Mouse (Mus musculus): Measurements from ENCODE around the gene Gtpbp3.

Gtpbp3 gene

DNA sequence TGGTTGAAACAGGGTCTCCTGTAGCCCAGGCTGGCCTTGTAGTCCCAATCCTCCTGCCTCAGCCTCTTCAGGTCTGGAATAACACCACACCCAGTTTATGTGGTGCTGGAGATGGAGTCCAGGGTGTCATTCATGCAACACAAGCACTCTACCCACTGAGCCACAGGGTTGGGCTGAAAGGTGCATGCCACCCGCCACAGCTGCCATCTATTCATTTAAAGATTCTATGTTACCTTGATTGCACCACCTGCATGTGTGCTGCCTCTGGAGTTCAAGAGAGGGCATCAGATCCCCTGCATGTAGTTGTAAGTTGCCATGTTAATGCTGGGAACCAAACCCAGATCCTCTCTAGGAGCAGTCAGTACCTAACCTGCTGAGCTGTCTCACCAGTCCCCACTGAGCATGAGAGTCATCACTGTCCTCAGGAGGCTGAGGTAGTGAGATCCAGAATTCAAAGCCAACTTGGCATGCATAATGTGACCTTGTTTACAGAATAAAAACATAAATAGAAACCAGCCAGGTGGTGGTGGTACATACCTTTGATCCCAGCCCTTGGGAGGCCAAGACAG is 9.3 kb downstream of the Gtpbp3 start:
- DNase-seq (ENCODE audit: low read depth in 2 of 2, low spot score in 2 of 2), result no peak

DNA sequence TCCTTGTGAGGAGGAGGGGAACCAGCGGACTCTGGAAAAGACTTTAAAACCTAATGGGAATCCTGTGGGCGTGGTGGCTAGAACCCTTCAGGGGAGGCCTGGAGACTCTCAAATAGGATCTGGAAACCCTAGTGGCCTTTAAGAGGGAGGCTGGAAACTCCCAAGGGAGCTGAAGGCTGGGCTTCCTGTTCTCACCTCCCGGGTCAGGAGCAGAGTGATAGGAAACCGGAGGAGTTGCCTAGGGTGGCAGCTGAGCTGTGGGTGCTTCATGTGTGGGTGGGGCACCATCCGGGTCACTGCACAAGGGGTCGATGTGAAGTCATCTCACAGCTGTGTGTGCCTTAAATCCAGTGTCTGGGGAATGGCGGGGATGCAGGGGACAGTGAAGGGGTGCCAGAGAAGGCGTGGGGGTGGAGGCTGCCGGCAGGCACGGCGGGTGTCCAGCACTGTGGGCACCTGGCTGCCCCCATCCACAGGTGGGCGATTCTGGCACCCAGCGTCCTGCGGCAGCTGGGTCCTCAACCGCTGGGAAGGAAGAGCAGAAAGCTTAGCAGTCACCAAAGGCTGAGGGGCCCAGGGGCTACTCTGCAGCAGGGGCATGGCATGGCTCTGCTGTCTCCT is 10.1 kb downstream of the Gtpbp3 start:
- DNase-seq (ENCODE audit: low read depth in 2 of 2, low spot score in 2 of 2), result no peak

DNA sequence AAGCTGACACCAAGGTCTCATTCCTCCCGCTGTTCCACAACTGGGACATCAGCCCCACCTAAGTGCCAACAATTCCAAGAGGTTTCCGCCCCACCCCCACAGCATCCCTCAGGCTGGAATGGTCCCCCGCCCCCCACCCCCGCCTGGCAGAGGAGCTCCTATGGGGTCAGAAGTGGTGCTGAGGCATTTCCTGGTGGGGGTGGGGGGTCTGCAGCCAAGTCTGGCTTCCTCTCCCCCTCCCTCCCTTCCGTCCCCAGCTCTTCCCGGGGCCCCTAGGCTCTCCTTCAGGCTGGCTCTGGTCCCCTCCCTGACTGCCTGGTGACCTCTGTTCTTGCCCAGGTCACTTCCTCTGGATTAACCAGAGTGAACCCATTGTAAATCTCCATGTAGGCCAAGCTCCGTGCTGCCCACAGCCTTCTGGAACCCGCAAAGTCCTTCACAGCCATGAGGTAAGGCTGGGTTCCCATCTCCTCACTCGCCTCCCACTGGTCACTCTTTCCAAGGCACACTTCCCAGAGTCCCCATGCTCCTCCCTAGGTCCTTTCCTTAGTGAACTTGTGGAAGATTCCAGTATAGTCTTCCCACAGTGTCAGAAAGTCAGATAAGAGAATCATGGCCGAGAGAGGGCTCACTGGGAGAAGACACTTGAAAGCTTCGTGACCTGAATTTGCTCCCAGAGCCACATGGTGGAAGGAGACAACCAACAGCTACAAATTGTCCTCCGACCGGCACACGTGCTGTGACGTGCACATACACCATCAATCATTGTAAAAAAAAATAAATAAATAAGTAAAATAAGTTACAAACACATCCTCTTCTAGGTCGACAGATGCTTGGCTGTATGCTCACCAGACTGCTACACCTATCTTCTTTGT is 11.2 kb downstream of the Gtpbp3 start:
- DNase-seq (ENCODE audit: low read depth in 2 of 2, low spot score in 2 of 2), result no peak

DNA sequence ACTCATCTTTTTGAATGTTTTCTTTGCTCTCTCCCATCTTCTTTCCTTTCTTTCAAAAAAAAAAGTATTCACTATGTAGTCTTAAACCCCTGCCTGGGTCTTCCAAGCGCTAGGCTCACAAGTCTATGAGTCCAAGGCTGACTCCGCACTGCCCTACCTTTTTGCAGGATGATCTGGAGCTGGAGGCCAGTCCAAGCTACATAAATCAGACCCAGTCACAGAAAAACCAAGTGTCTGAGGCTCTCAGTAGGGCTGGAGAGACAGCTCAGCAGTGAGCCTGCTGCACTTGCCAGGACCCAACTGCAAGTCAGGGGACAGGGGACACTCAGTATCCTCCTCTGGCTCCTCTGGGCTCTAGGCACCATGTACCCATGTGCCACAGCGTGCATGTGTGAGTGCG is 16.4 kb downstream of the Gtpbp3 start:
- DNase-seq (ENCODE audit: low read depth in 2 of 2, low spot score in 2 of 2), result no peak

DNA sequence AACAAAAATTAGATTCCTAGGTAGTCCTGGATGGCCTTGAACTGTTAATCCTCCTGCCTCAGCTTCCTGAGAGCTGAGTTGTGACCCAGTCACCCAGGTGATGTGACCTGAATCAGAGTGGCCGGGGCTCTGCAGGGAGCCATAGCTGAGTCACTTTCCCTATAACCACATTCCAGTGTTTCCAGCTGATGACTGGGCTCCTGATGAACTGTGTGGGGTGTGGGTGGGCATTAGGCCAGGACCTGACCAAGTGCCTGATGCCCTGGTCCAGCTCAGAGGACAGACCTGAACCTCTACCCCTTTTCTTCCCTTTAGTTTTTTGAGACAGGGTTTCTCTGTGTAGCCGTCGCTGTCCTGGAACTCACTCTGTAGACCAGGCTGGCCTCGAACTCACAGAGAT is 17.4 kb downstream of the Gtpbp3 start:
- no peak for DNase-seq (ENCODE audit: low read depth in 2 of 2, low spot score in 2 of 2)

DNA sequence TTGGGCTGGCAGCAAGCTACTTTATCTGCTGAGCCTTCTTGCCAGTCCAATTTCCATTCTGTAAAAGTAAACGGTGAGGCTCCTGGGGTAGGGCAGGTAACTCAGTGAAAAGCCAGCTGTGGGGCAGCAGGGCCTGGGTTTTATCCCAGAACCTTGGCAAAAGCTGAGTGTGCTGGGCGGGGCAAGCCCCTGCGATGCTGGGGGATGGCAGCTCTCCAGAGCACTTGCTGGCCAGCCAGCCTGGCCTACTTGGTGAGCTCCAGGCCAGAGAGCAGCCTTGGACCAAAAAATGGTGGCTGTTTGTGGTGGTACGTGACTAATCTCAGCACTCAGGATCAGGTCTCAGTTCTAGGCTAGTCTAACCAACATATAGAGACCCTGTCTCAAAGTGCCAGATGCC is 18.1 kb downstream of the Gtpbp3 start:
- DNase-seq (ENCODE audit: low read depth in 2 of 2, low spot score in 2 of 2), result no peak

DNA sequence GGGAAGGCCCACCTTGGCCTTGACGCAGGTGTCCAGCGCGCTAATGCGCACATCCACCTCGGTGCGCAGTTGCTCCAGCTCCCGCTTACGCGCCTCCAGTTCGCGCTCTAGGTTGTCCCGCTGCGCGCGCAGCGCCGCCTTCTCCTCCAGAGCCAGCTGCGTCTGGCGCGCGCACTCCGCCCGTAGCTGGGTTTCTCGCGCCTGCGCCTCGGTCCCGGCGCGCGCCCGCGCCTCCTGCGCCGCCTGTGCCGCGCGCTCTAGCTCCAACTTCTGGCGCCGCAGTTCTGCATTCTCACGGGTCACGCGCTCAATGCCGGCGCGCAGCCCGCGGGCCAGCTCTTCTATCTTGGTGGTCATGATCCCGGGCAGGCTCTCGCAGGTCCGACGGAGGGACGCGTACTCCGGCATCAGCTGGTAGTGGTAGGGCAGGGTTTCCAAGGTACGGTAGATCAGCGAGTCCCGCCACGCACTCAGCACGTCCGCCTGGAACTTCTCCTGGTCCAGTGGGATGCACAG is 19.7 kb downstream of the Gtpbp3 start:
- no peak for DNase-seq (ENCODE audit: low read depth in 2 of 2, low spot score in 2 of 2)

DNA sequence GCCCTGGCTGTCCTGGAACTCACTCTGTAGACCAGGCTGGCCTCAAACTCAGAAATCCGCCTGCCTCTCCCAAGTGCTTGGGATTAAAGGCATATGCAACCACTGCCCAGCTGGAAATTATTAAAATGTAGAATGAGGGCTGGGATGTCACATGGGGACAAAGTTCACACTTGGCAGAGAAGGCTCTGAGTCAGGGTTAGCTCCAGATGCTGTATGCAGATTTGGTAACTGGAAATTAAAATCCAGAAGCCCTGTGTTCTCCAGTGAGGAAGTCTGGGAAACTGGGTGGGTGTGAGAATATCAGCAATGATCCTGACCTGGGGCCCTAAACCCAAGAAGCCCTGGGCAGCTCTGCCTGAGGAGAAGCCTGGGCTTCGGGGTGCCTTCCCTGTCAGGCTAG is 21.4 kb downstream of the Gtpbp3 start:
- DNase-seq (ENCODE audit: low read depth in 2 of 2, low spot score in 2 of 2), result no peak

DNA sequence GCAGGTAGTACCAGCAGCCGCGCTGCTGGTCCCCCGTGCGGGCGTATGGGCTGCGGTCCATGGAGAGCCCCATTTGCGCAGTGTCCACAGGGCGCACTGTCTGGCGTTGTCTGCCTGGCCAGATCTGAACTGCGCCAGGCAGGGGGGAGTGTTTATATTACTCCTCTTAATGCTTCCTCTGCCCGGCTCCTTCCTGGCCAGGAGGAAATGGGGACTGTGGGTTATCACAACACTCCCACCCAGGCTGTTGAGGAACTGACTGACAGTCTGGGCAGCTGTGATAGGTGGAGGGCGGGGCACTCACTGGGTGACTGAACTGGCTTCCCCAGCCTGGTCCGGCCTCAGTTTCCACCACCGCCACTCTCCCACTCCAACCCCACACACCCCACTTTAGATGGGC is 23.7 kb downstream of the Gtpbp3 start, which contains the start of gene Plvap:
Plvap (minus strand) TSS at position 109 of the 400 bp plus-strand sequence.
- DNase-seq (ENCODE audit: low read depth in 2 of 2, low spot score in 2 of 2), result no peak

DNA sequence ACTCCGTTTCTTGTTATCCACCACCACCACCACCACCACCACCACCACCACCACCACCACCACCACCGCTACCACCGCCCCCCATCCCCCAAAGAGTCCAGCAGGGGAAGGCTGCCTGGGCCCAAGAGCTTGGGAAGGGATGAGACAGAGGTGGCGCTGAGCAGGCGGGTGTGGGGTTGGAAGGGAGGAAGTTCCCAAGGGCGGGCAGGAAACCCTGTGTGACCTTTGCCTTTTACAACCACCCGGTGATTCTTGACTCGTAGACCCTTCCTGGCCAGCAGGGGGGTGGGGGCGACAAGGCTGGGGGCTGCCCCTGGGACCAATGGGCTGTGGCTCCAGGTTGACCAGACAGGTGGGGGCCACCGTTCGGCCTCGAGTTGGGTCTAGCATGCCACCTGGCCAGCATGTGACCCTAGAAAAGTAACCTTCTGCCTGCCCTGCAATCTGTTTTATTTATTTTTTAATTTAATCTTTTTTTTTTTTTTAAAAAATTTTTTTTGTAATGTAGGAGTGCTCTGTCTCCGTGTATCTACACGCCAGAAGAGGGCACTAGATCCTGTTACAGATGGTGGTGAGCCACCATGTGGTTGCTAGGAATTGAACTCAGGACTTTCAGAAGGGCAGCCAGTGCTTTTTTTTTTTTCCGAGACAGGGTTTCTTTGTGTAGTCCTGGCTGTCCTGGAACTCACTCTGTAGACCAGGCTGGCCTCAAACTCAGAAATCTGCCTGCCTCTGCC is 25.3 kb downstream of the Gtpbp3 start:
- no peak for DNase-seq (ENCODE audit: low read depth in 2 of 2, low spot score in 2 of 2)

DNA sequence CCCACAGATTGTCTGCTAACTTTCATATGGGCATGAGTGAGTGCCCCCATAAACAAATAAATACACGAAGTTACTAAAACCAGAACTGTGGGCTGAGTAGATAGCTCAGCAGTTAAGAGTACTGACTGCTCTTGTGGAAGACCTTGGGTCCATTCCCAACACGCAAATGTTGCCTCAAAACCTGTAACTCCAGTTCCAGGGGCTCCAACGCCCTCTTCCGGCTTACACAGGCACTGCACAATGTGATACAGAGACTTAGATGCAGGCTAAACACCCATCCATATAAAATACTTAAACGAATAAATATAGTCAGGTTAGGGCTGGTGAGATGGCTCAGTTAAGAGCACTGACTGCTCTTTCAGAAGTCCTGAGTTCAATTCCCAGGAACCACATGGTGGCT is 27.1 kb downstream of the Gtpbp3 start:
- no peak for DNase-seq (ENCODE audit: low read depth in 2 of 2, low spot score in 2 of 2)

DNA sequence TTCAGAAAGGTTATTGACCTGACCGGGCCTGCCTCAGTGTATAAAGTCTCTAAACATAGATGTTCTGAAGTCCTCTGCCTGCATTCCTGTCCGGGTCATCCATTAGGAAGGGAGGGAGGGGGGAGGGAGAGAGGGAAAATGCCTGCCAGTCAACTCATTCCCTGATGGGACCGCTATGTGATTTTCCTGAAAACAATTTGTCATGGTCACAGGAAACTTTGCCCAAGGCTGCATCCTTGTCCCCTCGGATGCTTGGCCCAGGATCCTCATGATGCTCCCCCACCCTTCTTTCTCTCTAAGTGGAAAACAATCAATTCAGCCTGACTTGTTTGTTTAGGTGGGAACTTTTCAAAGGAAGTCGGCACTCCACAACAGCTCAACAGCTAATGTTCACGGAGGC is 28.9 kb downstream of the Gtpbp3 start:
- no peak for DNase-seq (ENCODE audit: low read depth in 2 of 2, low spot score in 2 of 2)

DNA sequence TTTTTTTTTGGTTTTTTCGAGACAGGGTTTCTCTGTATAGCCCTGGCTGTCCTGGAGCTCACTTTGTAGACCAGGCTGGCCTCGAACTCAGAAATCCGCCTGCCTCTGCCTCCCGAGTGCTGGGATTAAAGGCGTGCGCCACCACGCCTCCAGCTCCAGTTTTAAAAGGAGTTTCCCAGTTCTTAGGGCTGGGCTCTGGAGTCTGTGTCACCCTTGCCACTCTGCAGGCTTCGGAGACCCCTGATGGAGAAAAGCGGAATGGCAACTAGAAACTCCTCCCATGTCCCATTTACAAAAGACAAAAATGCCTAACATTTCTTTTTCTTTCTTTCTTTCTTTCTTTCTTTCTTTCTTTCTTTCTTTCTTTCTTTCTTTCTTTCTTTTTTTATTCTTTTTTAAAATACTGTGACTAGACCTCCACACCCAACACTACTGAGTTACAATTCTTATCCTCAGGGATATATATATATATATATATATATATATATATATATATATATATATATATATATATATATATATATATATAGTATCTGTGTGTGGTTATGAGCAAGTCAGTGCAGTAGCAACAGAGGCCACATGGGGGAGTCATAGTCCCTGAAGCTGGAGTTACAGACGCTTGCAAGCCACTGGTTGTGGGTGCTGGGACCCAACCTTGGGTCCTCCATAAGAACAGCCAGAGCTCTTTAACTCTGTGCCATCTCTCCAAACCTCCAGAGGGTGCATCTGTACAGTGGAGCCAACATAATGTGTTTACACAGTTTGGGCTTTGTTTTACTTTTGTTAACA is 31.3 kb downstream of the Gtpbp3 start:
- peak in 1 of 2 experiments; percentile 62 for DNase-seq (ENCODE audit: low read depth in 2 of 2, low spot score in 2 of 2)

DNA sequence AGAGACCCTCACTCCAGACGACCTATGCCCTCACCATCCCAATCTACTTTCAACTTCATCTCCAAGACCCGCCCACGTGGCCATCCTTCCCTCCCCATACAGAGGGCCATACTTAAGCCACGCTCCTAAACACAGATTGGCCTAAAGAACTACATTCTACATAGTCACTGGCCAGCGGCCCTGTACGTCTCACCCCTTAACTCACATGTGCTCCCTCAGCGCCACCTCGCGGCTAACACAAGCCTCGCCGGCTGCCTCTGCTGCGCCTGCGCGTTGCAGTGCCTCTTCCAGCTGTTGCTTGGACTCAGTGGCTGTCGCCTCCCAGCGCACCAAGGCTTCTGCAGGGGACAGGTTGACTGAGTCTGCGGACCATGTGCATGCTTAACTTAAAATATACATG is 33.7 kb downstream of the Gtpbp3 start:
- peak; percentile 90 to 95 for DNase-seq (ENCODE audit: low read depth in 2 of 2, low spot score in 2 of 2)

DNA sequence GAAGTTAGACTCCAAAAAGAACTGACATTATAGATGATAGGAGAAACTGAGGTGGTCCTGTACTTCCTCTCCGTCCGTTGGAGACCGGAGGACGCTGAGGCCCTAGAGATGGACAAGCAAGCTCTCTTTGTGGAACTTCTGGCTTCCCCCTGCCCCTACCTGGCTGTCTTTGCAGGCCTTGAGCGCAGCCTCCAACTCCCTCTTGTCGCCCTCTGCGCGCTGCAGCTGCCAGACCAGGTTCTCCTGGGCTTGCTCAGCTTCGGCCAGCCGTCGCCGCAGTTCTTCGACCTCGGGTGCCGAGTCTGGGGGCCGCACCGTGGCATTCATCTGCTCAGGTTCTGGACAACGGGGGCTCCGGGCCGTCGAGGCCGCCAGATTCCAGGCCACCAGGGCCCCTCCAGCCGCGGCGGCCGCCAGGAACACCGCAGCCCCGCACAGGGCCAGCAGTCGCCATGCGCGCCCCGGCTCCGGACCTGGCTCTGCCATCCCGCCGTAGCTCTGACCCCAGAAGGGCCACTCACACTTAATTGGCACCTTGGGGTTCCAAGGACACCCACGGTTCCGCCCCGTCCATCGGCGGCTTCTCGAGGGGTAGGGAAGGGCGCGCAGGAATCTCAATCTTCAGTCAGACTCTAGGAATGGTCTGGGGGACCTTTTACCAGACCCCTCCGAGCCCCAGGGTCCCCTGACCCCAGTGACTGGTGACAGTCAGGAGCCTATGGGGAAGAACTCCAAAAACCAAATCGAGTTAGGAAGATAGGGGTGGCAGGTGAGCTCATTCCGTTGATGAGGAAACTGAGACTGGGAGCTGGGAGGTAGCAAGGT is 37.5 kb downstream of the Gtpbp3 start, which contains the start of gene Ccdc194:
Ccdc194 (minus strand) TSS at position 486 of the 825 bp plus-strand sequence.
- DNase-seq (ENCODE audit: low read depth in 2 of 2, low spot score in 2 of 2), result no peak

DNA sequence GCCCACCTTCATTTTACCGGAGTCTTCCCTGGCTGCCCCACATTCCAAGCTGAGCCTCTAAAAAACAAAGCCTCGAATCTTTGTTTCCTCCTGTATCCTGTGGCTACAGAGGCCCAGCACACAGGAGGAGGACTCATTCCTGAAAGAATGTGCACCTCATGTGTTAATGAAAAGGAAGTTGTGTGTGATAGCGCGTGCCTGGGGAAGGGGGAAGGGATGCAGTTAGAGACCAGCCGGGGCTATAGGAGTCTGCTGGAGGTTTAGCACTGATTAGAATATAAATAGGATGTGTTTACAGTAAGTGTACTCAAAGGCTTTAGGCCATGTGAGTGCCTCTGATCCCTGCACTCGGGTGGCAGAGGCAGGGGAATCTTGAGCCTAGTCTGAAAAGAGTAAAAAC is 38.4 kb downstream of the Gtpbp3 start:
- no peak for DNase-seq (ENCODE audit: low read depth in 2 of 2, low spot score in 2 of 2)

DNA sequence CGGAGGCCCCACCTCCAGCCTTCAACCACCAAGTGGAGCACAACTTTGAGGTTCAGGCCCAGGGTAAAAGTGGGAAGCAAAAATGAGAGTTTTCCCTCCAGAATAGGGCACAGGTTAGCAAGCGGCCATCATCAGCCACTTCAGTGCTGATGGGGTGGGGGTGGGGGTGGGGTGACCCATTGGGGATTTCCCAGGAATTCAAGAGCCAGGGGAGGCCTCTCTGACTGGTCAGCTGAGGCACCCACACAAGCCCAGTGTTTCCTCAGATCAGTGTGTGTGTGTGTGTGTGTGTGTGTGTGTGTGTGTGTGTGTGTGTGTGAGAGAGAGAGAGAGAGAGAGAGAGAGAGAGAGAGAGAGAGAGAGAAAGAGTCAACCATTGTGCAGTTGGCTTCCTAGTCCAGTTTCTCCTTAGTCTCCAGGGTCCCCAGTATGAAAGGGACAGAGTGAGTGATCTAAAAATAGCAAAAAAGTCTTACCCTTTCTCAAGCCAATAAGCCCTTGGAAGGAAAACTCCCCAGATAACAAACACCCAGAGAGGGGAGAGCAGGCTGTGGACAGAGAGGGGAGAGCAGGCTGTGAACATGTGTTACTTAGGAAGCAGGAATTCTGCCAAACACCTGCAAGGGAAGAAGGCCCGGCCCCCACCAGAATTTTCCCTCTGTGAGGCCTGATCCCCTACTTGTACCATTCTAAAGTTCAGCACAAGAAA is 39.4 kb downstream of the Gtpbp3 start:
- no peak for DNase-seq (ENCODE audit: low read depth in 2 of 2, low spot score in 2 of 2)

DNA sequence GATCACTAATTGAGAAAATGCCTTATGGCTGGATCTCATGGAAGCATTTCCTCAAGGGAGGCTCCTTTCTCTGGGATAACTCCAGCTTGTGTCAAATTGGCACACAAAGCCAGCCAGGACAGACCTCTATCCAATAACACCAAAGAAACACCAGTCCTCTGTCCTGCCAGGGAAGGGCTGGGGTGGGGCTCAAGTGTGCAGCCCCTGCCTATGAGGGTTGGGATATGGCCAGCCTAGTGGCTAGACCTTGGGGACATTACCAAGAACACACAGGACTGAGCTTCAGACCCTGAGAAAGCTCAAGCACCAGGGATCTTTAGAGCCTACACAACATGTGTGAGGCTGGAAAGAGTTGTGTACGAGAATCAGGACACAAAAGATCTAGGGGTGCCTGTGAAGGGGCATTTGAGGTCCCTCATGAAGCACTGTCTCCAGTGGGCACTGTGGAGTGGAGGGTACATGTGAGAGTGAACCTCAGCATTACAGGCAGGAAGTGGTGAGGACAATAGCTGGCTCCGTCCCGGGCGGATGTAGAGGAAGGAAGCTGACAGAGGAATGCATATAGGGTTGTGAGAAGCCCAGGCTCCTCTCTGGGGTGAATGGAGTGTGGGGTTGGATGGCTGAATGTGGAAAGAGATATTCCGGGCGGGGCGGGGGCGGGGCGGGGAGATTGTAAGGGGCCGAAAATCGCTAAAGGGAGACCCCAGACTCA is 40.6 kb downstream of the Gtpbp3 start:
- DNase-seq (ENCODE audit: low read depth in 2 of 2, low spot score in 2 of 2), result peak in 1 of 2 experiments; percentile 28

All from CD8-positive naive resting alpha-beta T cell, adult 2 months (primary cell).